Mouse (Mus musculus) hematopoietic multipotent progenitor cell, adult 10-12 weeks (in vitro differentiated cells): ENCODE results near the gene Awat1. TPM values are rescaled to one million over a fixed set of nuclear protein-coding genes. Genes with fewer than 3 reads are reported as not detected.

Experiments used
- polyA plus RNA-seq: library from polyadenylated mRNA; stranded (reverse); fragments of >175 nt; gene quantifications from 2 replicates; pipeline ENCODE4 v1.2.3, GENCODE M21; 2012; ENCODE audit warnings: low replicate concordance

Gene Awat1
- not detected in 2 replicates for polyA plus RNA-seq

DNA sequence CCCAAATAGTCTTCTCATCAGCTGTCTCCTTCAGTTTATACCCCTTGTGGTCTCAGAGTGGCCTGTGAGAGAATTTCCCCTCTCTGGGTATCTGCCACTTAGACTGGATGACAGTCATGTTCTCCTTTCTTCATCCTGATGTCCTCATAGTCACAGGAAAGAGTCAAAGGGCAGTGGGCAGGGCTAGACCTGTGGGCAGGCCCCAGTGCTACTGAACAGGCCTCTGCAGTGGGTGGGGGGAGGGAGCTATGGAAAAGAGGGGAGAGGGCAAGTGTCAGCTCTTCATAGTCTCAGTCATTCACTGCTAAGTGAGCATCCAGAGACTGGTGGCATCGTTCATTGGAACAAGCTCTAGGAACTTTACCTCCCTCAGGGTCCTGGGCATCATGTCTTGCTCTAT, at the start of gene Awat1:
TSS of gene Awat1 (plus strand) at position 301 of the 400 bp plus-strand sequence.

GRCm38 (mm10) chrX:100524471-100524870, 47.6 kb upstream of the Awat1 start, which contains the start of gene Dgat2l6:
Gene Dgat2l6, plus strand, starts transcription at chrX:100524838.

GRCm38 (mm10) chrX:100594791-100595190, 22.7 kb downstream of the Awat1 start, which contains the start of gene P2ry4:
Gene P2ry4, minus strand, starts transcription at chrX:100594869.

GRCm38 (mm10) chrX:100605314-100605713, 33.3 kb downstream of the Awat1 start, which contains the start of gene Arr3:
Gene Arr3, plus strand, starts transcription at chrX:100605497.

GRCm38 (mm10) chrX:100625546-100625801, 53.4 kb downstream of the Awat1 start, which contains the start of gene Kif4:
Gene Kif4, plus strand, starts transcription at chrX:100625737.

DNA sequence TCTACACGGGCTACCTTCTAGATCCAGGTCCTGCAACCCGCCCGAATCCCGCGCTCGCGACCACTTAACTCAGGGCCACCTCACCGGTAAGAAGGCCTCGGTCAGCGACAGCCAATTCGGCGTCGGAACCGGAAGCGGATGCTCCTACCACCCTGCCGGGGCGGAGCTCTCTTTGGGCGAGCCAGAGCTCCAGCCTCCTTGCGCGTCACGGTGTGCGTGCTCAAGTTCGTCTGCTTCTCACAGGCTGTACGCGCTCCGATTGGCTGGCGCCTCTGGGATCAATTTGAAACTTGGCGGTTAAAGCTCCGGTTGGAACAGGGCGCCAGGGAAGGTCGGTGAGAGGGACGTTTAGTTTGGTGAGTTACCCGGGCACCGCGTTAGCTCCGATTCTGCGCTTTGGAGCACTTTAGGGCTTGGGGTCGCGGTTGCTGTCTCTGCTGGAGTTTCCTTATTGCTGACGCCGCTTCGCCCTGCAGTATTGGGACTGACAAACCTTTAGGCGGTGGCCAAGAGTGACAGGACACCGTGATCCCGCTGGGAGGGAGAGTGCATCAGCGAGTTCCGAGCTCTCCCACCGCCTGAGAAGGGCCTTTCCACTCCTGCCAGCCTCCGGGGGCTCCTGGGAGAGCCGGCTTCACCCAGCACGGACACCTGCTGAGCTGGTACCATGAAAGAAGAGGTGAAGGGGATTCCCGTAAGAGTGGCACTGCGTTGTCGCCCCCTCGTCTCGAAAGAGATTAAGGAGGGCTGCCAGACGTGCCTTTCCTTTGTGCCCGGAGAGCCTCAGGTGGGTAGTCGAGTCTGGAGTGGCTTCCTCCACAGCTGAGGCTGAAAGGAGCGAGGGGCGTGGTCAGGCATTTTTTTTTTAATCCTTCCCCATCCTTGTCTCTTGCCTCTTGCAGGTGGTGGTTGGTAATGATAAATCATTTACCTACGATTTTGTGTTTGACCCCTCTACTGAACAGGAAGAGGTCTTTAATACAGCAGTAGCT, 54.0 kb downstream of the Awat1 start, which contains the start of gene Pdzd11:
TSS of gene Pdzd11 (minus strand) at position 767 of the 992 bp plus-strand sequence.

Other genes with a start within 250 kb of the Awat1 start
- not detected in 2 replicates for gene Otud6a, start 143.2 kb upstream of the Awat1 start, polyA plus RNA-seq
- gene Awat2, start 129.5 kb upstream of the Awat1 start, polyA plus RNA-seq: 0.06 TPM in 1 of 2 replicates, not detected in the other
- 5.7 and 18.6 TPM in 2 replicates for gene Igbp1, start 78.0 kb upstream of the Awat1 start, polyA plus RNA-seq
- gene Dgat2l6, start 47.4 kb upstream of the Awat1 start, polyA plus RNA-seq: not detected in 2 replicates
- gene P2ry4, start 22.6 kb downstream of the Awat1 start, polyA plus RNA-seq: not detected in 2 replicates
- not detected in 2 replicates for gene Arr3, start 33.2 kb downstream of the Awat1 start, polyA plus RNA-seq
- gene Kif4, start 53.5 kb downstream of the Awat1 start, polyA plus RNA-seq: 0.55 and 1.2 TPM in 2 replicates
- gene Pdzd11, start 54.3 kb downstream of the Awat1 start, polyA plus RNA-seq: 1.4 and 8.0 TPM in 2 replicates
- gene Gdpd2, start 157.6 kb downstream of the Awat1 start, polyA plus RNA-seq: 0.05 and 1.00 TPM in 2 replicates
- gene Dlg3, start 195.5 kb downstream of the Awat1 start, polyA plus RNA-seq: 1.4 and 2.1 TPM in 2 replicates